Mouse (Mus musculus) limb, embryonic 10.5 days (tissue): ENCODE measurements around the gene Cacna1e. TPM values are rescaled to one million over a fixed set of nuclear protein-coding genes. Genes with fewer than 3 reads are reported as not detected.

ENCODE experiments used
- DNase-seq: peaks from one replicate; pipeline ENCODE4 v3.0.0-alpha.2; 2017; ENCODE audit warnings: low spot score
- H3K27ac ChIP-seq: fragments of 300-500 bp; sonication (generic); 2 replicates; pipeline ENCODE4 v1.5.1; 2016; ENCODE audit warnings: mild to moderate bottlenecking
- H3K27me3 ChIP-seq: fragments of 300-500 bp; sonication (generic); 2 replicates; pipeline ENCODE4 v1.6.1; 2016; ENCODE audit warnings: low read depth, mild to moderate bottlenecking; ENCODE audit not compliant: poor library complexity, severe bottlenecking
- H3K36me3 ChIP-seq: fragments of 300-500 bp; sonication (generic); 2 replicates; pipeline ENCODE4 v1.6.1; 2016; ENCODE audit warnings: mild to moderate bottlenecking, moderate library complexity
- H3K4me1 ChIP-seq: fragments of 300-500 bp; sonication (generic); 2 replicates; pipeline ENCODE4 v1.6.1; 2016
- H3K4me3 ChIP-seq: fragments of 300-500 bp; sonication (generic); 2 replicates; pipeline ENCODE4 v1.5.1; 2016; ENCODE audit warnings: mild to moderate bottlenecking, moderate library complexity
- H3K9me3 ChIP-seq: fragments of 300-500 bp; sonication (generic); replicated peaks from 2 replicates; pipeline ENCODE4 v1.6.1; 2016; ENCODE audit warnings: mild to moderate bottlenecking
- WGBS: fragments of 180-500 bp; shearing (Covaris S2); methylation state at CpG from one replicate; pipeline ENCODE4 v1.1.7; 2016; 5-methylcytosine and 5-hydroxymethylcytosine counted together
- polyA plus RNA-seq: library from polyadenylated mRNA; unstranded; fragments of >200 nt; fragmentation: Nextera tagmentation; extraction: Ambion mirVana; gene quantifications from 2 replicates; pipeline ENCODE4 v1.2.1, GENCODE M21; 2016

Gene Cacna1e
- polyA plus RNA-seq, 1 experiment from 2014 or later: 0.06 TPM

GRCm38 (mm10) chr1:154413138-154413537, 471.2 kb downstream of the Cacna1e start:
- Histone ChIP-seq H3K36me3 (no peaks in the 10 kb centered on the region), H3K27ac (no peak overlapping the region), H3K4me3 (no peak overlapping the region), H3K4me1 (peaks cover 12% of the 10 kb centered on the region), H3K27me3 (no peaks in the 10 kb centered on the region), H3K9me3 (no peaks in the 10 kb centered on the region)
- WGBS: 91% methylated on average over 3 of the region's 3 CpGs
- DNase-seq: no peak

- no peaks in the 10 kb centered on the region for H3K36me3 ChIP-seq
- H3K27ac ChIP-seq: no peak overlapping the region
- no peak overlapping the region for H3K4me3 ChIP-seq
- H3K27me3 ChIP-seq: no peaks in the 10 kb centered on the region
- H3K4me1 ChIP-seq: no peaks in the 10 kb centered on the region
- no peak for DNase-seq
- no peaks in the 10 kb centered on the region for H3K9me3 ChIP-seq
- 85% methylated on average over 2 of the region's 2 CpGs for WGBS
Observed at GRCm38 (mm10) chr1:154409051-154409450, 475.2 kb downstream of the Cacna1e start.

- H3K27me3 ChIP-seq: no peaks in the 10 kb centered on the region
- 90% methylated on average over 6 of the region's 6 CpGs for WGBS
- H3K36me3 ChIP-seq: no peaks in the 10 kb centered on the region
- no peaks in the 10 kb centered on the region for H3K9me3 ChIP-seq
- no peaks in the 10 kb centered on the region for H3K4me1 ChIP-seq
- no peak for DNase-seq
- no peak overlapping the region for H3K4me3 ChIP-seq
- H3K27ac ChIP-seq: no peak overlapping the region
Observed at GRCm38 (mm10) chr1:154391979-154392378, 492.3 kb downstream of the Cacna1e start.

Other genes starting within 250 kb of the Cacna1e start
- 4.5 and 6.9 TPM in 2 replicates for gene Ier5, start 215.1 kb upstream of the Cacna1e start, polyA plus RNA-seq